Mouse (Mus musculus): ENCODE measurements at regions not wholly inside any gene's neighbourhood (a gene's known extent, or its start where the extent isn't known, plus 50 kb on each side); places are given as distances from the start of the nearest gene placed in this dataset.

- Histone ChIP-seq H3K9me3 (no peaks in the 10 kb centered on the region), H3K27me3 (replicated peaks; ENCODE audit: low read depth, poor library complexity, severe bottlenecking) (no peaks in the 10 kb centered on the region), H3K36me3 (replicated peaks) (no peaks in the 10 kb centered on the region), H3K27ac (replicated peaks) (no peak overlapping the region), H3K4me3 (no peak overlapping the region), H3K4me1 (no peaks in the 10 kb centered on the region)
- WGBS: 80% methylated on average over 3 of the region's 3 CpGs
- DNase-seq (ENCODE audit: low spot score): no peak
Measured at GRCm38 (mm10) chr4:39926021-39926591, 216.8 kb upstream of the Aco1 start.

GRCm38 (mm10) chr4:39926594-39926993, 216.3 kb upstream of the Aco1 start:
- DNase-seq (ENCODE audit: low spot score): no peak
- Histone ChIP-seq H3K9me3 (no peaks in the 10 kb centered on the region), H3K27ac (replicated peaks) (no peak overlapping the region), H3K27me3 (replicated peaks; ENCODE audit: low read depth, poor library complexity, severe bottlenecking) (no peaks in the 10 kb centered on the region), H3K4me1 (no peaks in the 10 kb centered on the region), H3K36me3 (replicated peaks) (no peaks in the 10 kb centered on the region), H3K4me3 (no peak overlapping the region)
- 92% methylated on average over 7 of the region's 7 CpGs for WGBS

GRCm38 (mm10) chr4:39928491-39928890, 214.4 kb upstream of the Aco1 start:
- Histone ChIP-seq H3K4me1 (no peaks in the 10 kb centered on the region), H3K27me3 (replicated peaks; ENCODE audit: low read depth, poor library complexity, severe bottlenecking) (no peaks in the 10 kb centered on the region), H3K9me3 (no peaks in the 10 kb centered on the region), H3K36me3 (replicated peaks) (no peaks in the 10 kb centered on the region), H3K27ac (replicated peaks) (no peak overlapping the region), H3K4me3 (no peak overlapping the region)
- WGBS: 81% methylated on average over 2 of the region's 2 CpGs
- no peak for DNase-seq (ENCODE audit: low spot score)

GRCm38 (mm10) chr4:39934025-39934708, 208.7 kb upstream of the Aco1 start:
- whole genome bisulfite sequencing: 91% methylated on average over 12 of the region's 12 CpGs
- Histone ChIP-seq H3K27me3 (replicated peaks; ENCODE audit: low read depth, poor library complexity, severe bottlenecking) (no peaks in the 10 kb centered on the region), H3K4me1 (no peaks in the 10 kb centered on the region)

GRCm38 (mm10) chr4:39958687-39959086, 184.2 kb upstream of the Aco1 start:
- Histone ChIP-seq H3K4me3 (no peak overlapping the region), H3K27ac (replicated peaks) (no peak overlapping the region), H3K4me1 (no peaks in the 10 kb centered on the region), H3K9me3 (no peaks in the 10 kb centered on the region), H3K27me3 (replicated peaks; ENCODE audit: low read depth, poor library complexity, severe bottlenecking) (no peaks in the 10 kb centered on the region), H3K36me3 (replicated peaks) (no peaks in the 10 kb centered on the region)
- DNase-seq (ENCODE audit: low spot score): no peak
- WGBS: 88% methylated on average over 3 of the region's 3 CpGs

More at GRCm38 (mm10) chr4:39934025-39934708, 208.7 kb upstream of the Aco1 start:
- Histone ChIP-seq H3K4me3 (no peak overlapping the region), H3K36me3 (replicated peaks) (no peaks in the 10 kb centered on the region), H3K27ac (replicated peaks) (no peak overlapping the region), H3K9me3 (no peaks in the 10 kb centered on the region)
- no peak for DNase-seq (ENCODE audit: low spot score)

GRCm38 (mm10) chr4:39967938-39968337, 174.9 kb upstream of the Aco1 start:
- H3K36me3 ChIP-seq (replicated peaks): no peaks in the 10 kb centered on the region
- no peak overlapping the region for H3K4me3 ChIP-seq
- no peaks in the 10 kb centered on the region for H3K27me3 ChIP-seq (replicated peaks; ENCODE audit: low read depth, poor library complexity, severe bottlenecking)
- no peaks in the 10 kb centered on the region for H3K9me3 ChIP-seq
- no peak for DNase-seq (ENCODE audit: low spot score)
- H3K27ac ChIP-seq (replicated peaks): no peak overlapping the region
- WGBS: 87% methylated on average over 3 of the region's 3 CpGs
- H3K4me1 ChIP-seq: no peaks in the 10 kb centered on the region

- Histone ChIP-seq H3K4me1 (no peaks in the 10 kb centered on the region), H3K4me3 (no peak overlapping the region), H3K36me3 (replicated peaks) (no peaks in the 10 kb centered on the region), H3K27ac (replicated peaks) (no peak overlapping the region), H3K9me3 (no peaks in the 10 kb centered on the region), H3K27me3 (replicated peaks; ENCODE audit: low read depth, poor library complexity, severe bottlenecking) (no peaks in the 10 kb centered on the region)
- no peak for DNase-seq (ENCODE audit: low spot score)
- 80% methylated on average over 6 of the region's 6 CpGs for WGBS
Measured at GRCm38 (mm10) chr4:39991358-39991757, 151.5 kb upstream of the Aco1 start.

- no peak for DNase-seq (ENCODE audit: low spot score)
- H3K36me3 ChIP-seq (replicated peaks): no peaks in the 10 kb centered on the region
- no peak overlapping the region for H3K27ac ChIP-seq (replicated peaks)
- H3K4me3 ChIP-seq: no peak overlapping the region
- H3K9me3 ChIP-seq: no peaks in the 10 kb centered on the region
- WGBS: 84% methylated on average over 2 of the region's 2 CpGs
- H3K4me1 ChIP-seq: no peaks in the 10 kb centered on the region
- no peaks in the 10 kb centered on the region for H3K27me3 ChIP-seq (replicated peaks; ENCODE audit: low read depth, poor library complexity, severe bottlenecking)
Measured at GRCm38 (mm10) chr4:39991851-39992250, 151.0 kb upstream of the Aco1 start.

- Histone ChIP-seq H3K36me3 (replicated peaks) (no peaks in the 10 kb centered on the region), H3K27me3 (replicated peaks; ENCODE audit: low read depth, poor library complexity, severe bottlenecking) (no peaks in the 10 kb centered on the region), H3K4me1 (no peaks in the 10 kb centered on the region), H3K4me3 (no peak overlapping the region), H3K9me3 (no peaks in the 10 kb centered on the region), H3K27ac (replicated peaks) (no peak overlapping the region)
- 71% methylated on average over 5 of the region's 5 CpGs for WGBS
- no peak for DNase-seq (ENCODE audit: low spot score)
Measured at GRCm38 (mm10) chr4:39998771-39999422, 144.0 kb upstream of the Aco1 start.

- no peak overlapping the region for H3K27ac ChIP-seq (replicated peaks)
- no peaks in the 10 kb centered on the region for H3K9me3 ChIP-seq
- WGBS: 77% methylated on average over 7 of the region's 7 CpGs
- peak; percentile 32 for DNase-seq (ENCODE audit: low spot score)
- no peaks in the 10 kb centered on the region for H3K36me3 ChIP-seq (replicated peaks)
- H3K4me1 ChIP-seq: no peaks in the 10 kb centered on the region
- H3K27me3 ChIP-seq (replicated peaks; ENCODE audit: low read depth, poor library complexity, severe bottlenecking): no peaks in the 10 kb centered on the region
- H3K4me3 ChIP-seq: no peak overlapping the region
Measured at GRCm38 (mm10) chr4:40014666-40015065, 128.2 kb upstream of the Aco1 start.

GRCm38 (mm10) chr4:40016856-40017255, 126.0 kb upstream of the Aco1 start:
- 90% methylated on average over 15 of the region's 15 CpGs for WGBS
- H3K9me3 ChIP-seq: no peaks in the 10 kb centered on the region

GRCm38 (mm10) chr4:40018208-40018607, 124.7 kb upstream of the Aco1 start:
- Histone ChIP-seq H3K27me3 (replicated peaks; ENCODE audit: low read depth, poor library complexity, severe bottlenecking) (no peaks in the 10 kb centered on the region), H3K9me3 (no peaks in the 10 kb centered on the region), H3K4me3 (no peak overlapping the region), H3K27ac (replicated peaks) (no peak overlapping the region), H3K36me3 (replicated peaks) (no peaks in the 10 kb centered on the region), H3K4me1 (no peaks in the 10 kb centered on the region)
- 90% methylated on average over 4 of the region's 4 CpGs for WGBS
- DNase-seq (ENCODE audit: low spot score): no peak

More at GRCm38 (mm10) chr4:40016856-40017255, 126.0 kb upstream of the Aco1 start:
- no peak overlapping the region for H3K4me3 ChIP-seq
- H3K4me1 ChIP-seq: no peaks in the 10 kb centered on the region
- H3K36me3 ChIP-seq (replicated peaks): no peaks in the 10 kb centered on the region
- H3K27me3 ChIP-seq (replicated peaks; ENCODE audit: low read depth, poor library complexity, severe bottlenecking): no peaks in the 10 kb centered on the region
- no peak for DNase-seq (ENCODE audit: low spot score)
- H3K27ac ChIP-seq (replicated peaks): no peak overlapping the region

- Histone ChIP-seq H3K9me3 (no peaks in the 10 kb centered on the region), H3K4me1 (no peaks in the 10 kb centered on the region), H3K27me3 (replicated peaks; ENCODE audit: low read depth, poor library complexity, severe bottlenecking) (no peaks in the 10 kb centered on the region), H3K27ac (replicated peaks) (no peak overlapping the region), H3K36me3 (replicated peaks) (no peaks in the 10 kb centered on the region), H3K4me3 (no peak overlapping the region)
- DNase-seq (ENCODE audit: low spot score): no peak
- WGBS: 91% methylated on average over 1 of the region's 1 CpGs
Measured at GRCm38 (mm10) chr4:40031361-40031760, 111.5 kb upstream of the Aco1 start.

All from embryonic facial prominence, embryonic 10.5 days (tissue).